Mouse (Mus musculus) megakaryocyte, embryonic 14.5 days (primary cell): Measurements from ENCODE around the gene Fasn.

ENCODE experiments used
- FLI1 ChIP-seq: IDR thresholded peaks from 2 replicates; pipeline ENCODE4 v1.6.1; 2012; ENCODE audit warnings: low read length, inconsistent platforms, mixed read lengths
- GATA1 ChIP-seq: IDR thresholded peaks from 3 replicates; pipeline ENCODE4 v1.6.1; 2012; ENCODE audit warnings: mixed read lengths, low read length, inconsistent platforms, borderline replicate concordance

- no peak for TF ChIP-seq GATA1
- no peak for TF ChIP-seq FLI1
These were observed 56.1 kb downstream of the Fasn start for GRCm38 (mm10) chr11:120768206-120768605.
